Mouse (Mus musculus): ENCODE measurements at regions not wholly inside any gene's neighbourhood (a gene's known extent, or its start where the extent isn't known, plus 50 kb on each side); places are given as distances from the start of the nearest gene placed in this dataset.

- no peak for TF ChIP-seq CTCF (IDR thresholded peaks at IDR 0.05; ENCODE audit: extremely low read depth, insufficient read depth, insufficient read length, insufficient replicate concordance)
- H3K36me3 ChIP-seq (ENCODE audit: control insufficient read depth, insufficient read depth, low read length) = no peaks in the 10 kb centered on the region
- H3K4me3 ChIP-seq (ENCODE audit: extremely low read depth, insufficient read depth, insufficient read length) = no peak overlapping the region
- no peaks in the 10 kb centered on the region for H3K4me1 ChIP-seq (ENCODE audit: control insufficient read depth, insufficient read depth, insufficient read length)
- 86% methylated on average over 10 of the region's 10 CpGs for WGBS
- H3K27ac ChIP-seq (ENCODE audit: insufficient read depth, low read length) = no peak overlapping the region
- no peaks in the 10 kb centered on the region for H3K27me3 ChIP-seq (ENCODE audit: control insufficient read depth, insufficient read depth, low read length)
- DNase-seq (ENCODE audit: low read depth in 1 of 2, low spot score in 2 of 2) = no peak
Measured at GRCm38 (mm10) chr9:89802658-89803057, 64.4 kb upstream of the Ankrd34c start.

- Histone ChIP-seq H3K27me3 (ENCODE audit: control insufficient read depth, insufficient read depth, low read length) (no peaks in the 10 kb centered on the region), H3K27ac (ENCODE audit: insufficient read depth, low read length) (no peak overlapping the region), H3K4me3 (ENCODE audit: extremely low read depth, insufficient read depth, insufficient read length) (no peak overlapping the region), H3K36me3 (ENCODE audit: control insufficient read depth, insufficient read depth, low read length) (no peaks in the 10 kb centered on the region), H3K4me1 (ENCODE audit: control insufficient read depth, insufficient read depth, insufficient read length) (peaks cover 18% of the 10 kb centered on the region)
- peak; percentile 17 to 62 for DNase-seq (ENCODE audit: low read depth in 1 of 2, low spot score in 2 of 2)
- 7% methylated on average over 6 of the region's 6 CpGs for WGBS
- TF ChIP-seq CTCF (IDR thresholded peaks at IDR 0.05; ENCODE audit: extremely low read depth, insufficient read depth, insufficient read length, insufficient replicate concordance) (peak; percentile 68; the same call in 1 of the 2 replicates), POLR2A (IDR thresholded peaks at IDR 0.05; ENCODE audit: low read depth, low read length) (no peak)
Measured at GRCm38 (mm10) chr9:89793018-89793417, 54.7 kb upstream of the Ankrd34c start.

GRCm38 (mm10) chr9:89789926-89790325, 51.7 kb upstream of the Ankrd34c start:
- peak; percentile 47 to 53 for DNase-seq (ENCODE audit: low read depth in 1 of 2, low spot score in 2 of 2)
- TF ChIP-seq POLR2A (IDR thresholded peaks at IDR 0.05; ENCODE audit: low read depth, low read length) (no peak), CTCF (IDR thresholded peaks at IDR 0.05; ENCODE audit: extremely low read depth, insufficient read depth, insufficient read length, insufficient replicate concordance) (no peak)
- Histone ChIP-seq H3K27ac (ENCODE audit: insufficient read depth, low read length) (no peak overlapping the region), H3K36me3 (ENCODE audit: control insufficient read depth, insufficient read depth, low read length) (no peaks in the 10 kb centered on the region), H3K4me1 (ENCODE audit: control insufficient read depth, insufficient read depth, insufficient read length) (peaks cover 18% of the 10 kb centered on the region), H3K4me3 (ENCODE audit: extremely low read depth, insufficient read depth, insufficient read length) (no peak overlapping the region), H3K27me3 (ENCODE audit: control insufficient read depth, insufficient read depth, low read length) (no peaks in the 10 kb centered on the region)
- WGBS = 35% methylated on average over 5 of the region's 5 CpGs

GRCm38 (mm10) chr9:89788651-89789050, 50.4 kb upstream of the Ankrd34c start:
- Histone ChIP-seq H3K27ac (ENCODE audit: insufficient read depth, low read length) (no peak overlapping the region), H3K4me3 (ENCODE audit: extremely low read depth, insufficient read depth, insufficient read length) (no peak overlapping the region), H3K4me1 (ENCODE audit: control insufficient read depth, insufficient read depth, insufficient read length) (peaks cover 18% of the 10 kb centered on the region), H3K27me3 (ENCODE audit: control insufficient read depth, insufficient read depth, low read length) (no peaks in the 10 kb centered on the region), H3K36me3 (ENCODE audit: control insufficient read depth, insufficient read depth, low read length) (no peaks in the 10 kb centered on the region)
- DNase-seq (ENCODE audit: low read depth in 1 of 2, low spot score in 2 of 2) = peak in 1 of 2 experiments; percentile 16
- WGBS = 37% methylated on average over 1 of the region's 1 CpGs
- TF ChIP-seq CTCF (IDR thresholded peaks at IDR 0.05; ENCODE audit: extremely low read depth, insufficient read depth, insufficient read length, insufficient replicate concordance) (no peak), POLR2A (IDR thresholded peaks at IDR 0.05; ENCODE audit: low read depth, low read length) (no peak)

All from spleen, adult 2 months (tissue).